Mouse (Mus musculus) erythroid progenitor cell, adult 5-6 weeks (primary cell): ENCODE results near the gene Acad12. TPM values are rescaled to one million over a fixed set of nuclear protein-coding genes. Genes with fewer than 3 reads are reported as not detected.
"Not testable (repeated sequence)": the region's sequence is repeated elsewhere in the genome, so short reads cannot be mapped to it uniquely, and the experiment has no call there.

Experiments used
- ATAC-seq: replicated peaks from 2 replicates; pipeline ENCODE4 v1.8.0; 2016; ENCODE audit warnings: moderate number of reproducible peaks, mild to moderate bottlenecking, moderate TSS enrichment, inconsistent platforms; ENCODE audit not compliant: poor library complexity, low FRiP score, severe bottlenecking
- total RNA-seq, 2 experiments: library from RNA; stranded (forward) in 1 of 2; stranded (reverse) in 1 of 2; fragments of 150-400 nt in 1 of 2; fragments of 186-747, 209-891 nt in 1 of 2; gene quantifications; 2 replicates each; pipeline versions ENCODE4 v1.2.3 to v1.2.4; 2015 to 2017; ENCODE audit warnings: low replicate concordance in 2 of 2

Gene Acad12
- total RNA-seq (2015; ENCODE audit: low replicate concordance) (0.42 and 4.0 TPM in 2 replicates), total RNA-seq (2017; ENCODE audit: low replicate concordance) (0.23 and 0.26 TPM in 2 replicates)

GRCm38 (mm10) chr5:121618592-121619513 lies at the start of gene Acad12:
Gene Acad12 (minus strand): TSS chr5:121618938.
- ATAC-seq, result peak; percentile 84

GRCm38 (mm10) chr5:121668411-121668810 lies 49.7 kb upstream of the Acad12 start:
- ATAC-seq, result no peak

GRCm38 (mm10) chr5:121667067-121667466 lies 48.3 kb upstream of the Acad12 start:
- ATAC-seq, result no peak

GRCm38 (mm10) chr5:121664971-121665370 lies 46.2 kb upstream of the Acad12 start:
- ATAC-seq, result no peak

GRCm38 (mm10) chr5:121664078-121664477 lies 45.3 kb upstream of the Acad12 start:
- no peak for ATAC-seq

- ATAC-seq, result no peak
Measured at GRCm38 (mm10) chr5:121663456-121663855, 44.7 kb upstream of the Acad12 start.

GRCm38 (mm10) chr5:121661494-121661893 lies 42.8 kb upstream of the Acad12 start:
- no peak for ATAC-seq

GRCm38 (mm10) chr5:121660897-121661254 lies 42.1 kb upstream of the Acad12 start:
- peak; percentile 31; the same call in 1 of the 2 replicates for ATAC-seq

- ATAC-seq, result peak; percentile 88
Measured at GRCm38 (mm10) chr5:121660059-121660896, 41.5 kb upstream of the Acad12 start, which contains the start of the genes Acad10 and Brap. Gene Acad10 (minus strand): TSS chr5:121660514. Gene Brap (plus strand): TSS chr5:121660563.

- ATAC-seq, result not testable (repeated sequence)
Measured at GRCm38 (mm10) chr5:121657656-121658055, 38.9 kb upstream of the Acad12 start.

GRCm38 (mm10) chr5:121656866-121657265 lies 38.1 kb upstream of the Acad12 start:
- not testable (repeated sequence) for ATAC-seq

GRCm38 (mm10) chr5:121654526-121654925 lies 35.8 kb upstream of the Acad12 start:
- no peak for ATAC-seq

GRCm38 (mm10) chr5:121649134-121649533 lies 30.4 kb upstream of the Acad12 start:
- no peak for ATAC-seq

- ATAC-seq, result no peak
Measured at GRCm38 (mm10) chr5:121639601-121640000, 20.9 kb upstream of the Acad12 start.

- ATAC-seq, result no peak
Measured at GRCm38 (mm10) chr5:121637296-121637695, 18.6 kb upstream of the Acad12 start.

- ATAC-seq, result no peak
Measured at GRCm38 (mm10) chr5:121634668-121635067, 15.9 kb upstream of the Acad12 start.

- no peak for ATAC-seq
Measured at GRCm38 (mm10) chr5:121632804-121633203, 14.1 kb upstream of the Acad12 start.

GRCm38 (mm10) chr5:121631106-121631647 lies 12.4 kb upstream of the Acad12 start:
- ATAC-seq, result not testable (repeated sequence)

GRCm38 (mm10) chr5:121627871-121628270 lies 9.1 kb upstream of the Acad12 start:
- peak; percentile 66 for ATAC-seq

- ATAC-seq, result no peak
Measured at GRCm38 (mm10) chr5:121623241-121623640, 4.5 kb upstream of the Acad12 start.
